Mouse (Mus musculus) cerebellum, adult 18-20 months (tissue): Measurements from ENCODE around the gene Selp.
A peak's percentile ranks its signal among the peaks of the same experiment; 100 is the strongest.

Experiments
- DNase-seq, 2 experiments: peaks; one replicate each; pipeline ENCODE4 v3.0.0; 2021

The Selp gene

DNA sequence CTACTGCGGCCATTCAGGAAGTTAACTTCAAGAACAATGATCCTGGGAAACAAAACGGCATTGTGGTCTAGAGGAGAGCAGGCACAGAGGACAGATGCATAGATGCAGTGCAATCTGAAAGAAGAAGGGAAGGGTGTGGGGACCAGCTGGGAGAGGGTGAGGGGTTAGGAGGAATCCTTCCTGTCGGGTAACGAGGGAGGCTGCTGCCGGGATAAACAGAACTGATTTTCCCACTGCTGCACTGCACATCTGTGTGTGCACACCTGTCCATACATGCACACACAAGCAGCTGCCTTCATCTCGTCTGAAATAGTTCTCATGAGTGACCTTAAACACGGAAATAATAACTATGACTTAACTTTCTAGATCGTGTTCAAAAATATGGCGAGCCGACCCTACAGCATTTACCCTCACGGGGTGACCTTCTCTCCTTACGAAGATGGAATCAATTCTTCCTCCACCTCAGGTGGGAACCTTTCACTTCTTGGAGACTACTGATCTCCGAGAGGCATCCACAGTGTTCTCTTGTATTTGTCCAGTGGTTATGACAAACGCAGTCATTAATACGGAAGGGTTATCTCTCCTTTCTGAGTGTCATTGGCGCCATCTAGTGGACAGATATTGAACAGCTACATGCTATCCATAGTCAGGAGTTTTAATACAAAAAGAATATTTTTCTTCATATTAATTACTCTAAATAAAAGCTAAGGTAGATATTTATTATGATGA lies 69.2 kb downstream of the Selp start:
- DNase-seq: peak; percentile 61 to 62

GRCm38 (mm10) chr1:164184871-164185223 lies 69.8 kb downstream of the Selp start:
- DNase-seq: no peak

DNA sequence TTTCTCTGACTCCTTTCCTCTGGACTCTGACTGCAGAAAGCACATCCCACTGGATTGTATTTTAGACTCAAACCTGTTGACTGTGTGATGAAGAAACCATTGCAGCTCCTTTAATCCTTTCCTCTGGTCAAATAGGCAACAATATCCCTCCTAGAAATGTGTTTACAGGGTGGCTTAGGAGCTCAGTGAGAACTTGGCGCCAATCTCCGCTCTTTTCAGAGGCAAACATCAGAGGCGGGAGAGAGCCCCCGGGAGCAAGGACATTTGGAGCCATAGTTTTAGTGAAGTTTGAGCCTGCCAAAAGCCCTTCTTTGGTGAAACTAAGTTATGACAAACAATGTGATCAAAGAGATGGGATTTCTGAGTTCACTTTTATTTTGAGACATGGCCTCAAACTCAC lies 70.3 kb downstream of the Selp start:
- no peak for DNase-seq

- DNase-seq: no peak
Observed at GRCm38 (mm10) chr1:164187002-164187560, 72.0 kb downstream of the Selp start.

GRCm38 (mm10) chr1:164199551-164199950 lies 84.5 kb downstream of the Selp start:
- DNase-seq: no peak
